Mouse (Mus musculus) midbrain, embryonic 14.5 days (tissue): ENCODE measurements around the gene Mmp11. TPM values are rescaled to one million over a fixed set of nuclear protein-coding genes. Genes with fewer than 3 reads are reported as not detected.

Source experiments
- ATAC-seq: fragments of 200-750 bp; cut with Nextera tagmentation; 2 replicates; pipeline ENCODE4 v1.8.0; 2017; ENCODE audit warnings: moderate number of reproducible peaks, moderate library complexity; ENCODE audit not compliant: low FRiP score, low TSS enrichment
- DNase-seq: peaks from one replicate; pipeline ENCODE4 v3.0.0-alpha.2; 2015
- H3K27ac ChIP-seq: fragments of 300-500 bp; sonication (generic); replicated peaks from 2 replicates; pipeline ENCODE4 v1.5.1; 2014; ENCODE audit warnings: mild to moderate bottlenecking, low read depth, low read length, moderate library complexity
- H3K27me3 ChIP-seq: fragments of 300-500 bp; sonication (generic); 2 replicates; pipeline ENCODE4 v1.6.1; 2014; ENCODE audit warnings: low read length, control low read depth, mixed read lengths; ENCODE audit not compliant: control insufficient read depth, insufficient read depth
- H3K36me3 ChIP-seq: fragments of 300-500 bp; sonication (generic); 2 replicates; pipeline ENCODE4 v1.6.1; 2014; ENCODE audit warnings: low read length, control low read depth; ENCODE audit not compliant: control insufficient read depth, insufficient read depth
- H3K4me1 ChIP-seq: fragments of 300-500 bp; sonication (generic); 2 replicates; pipeline ENCODE4 v1.6.1; 2014; ENCODE audit warnings: mild to moderate bottlenecking, antibody characterized with exemption, low read length, control low read depth; ENCODE audit not compliant: control insufficient read depth, insufficient read depth
- H3K4me2 ChIP-seq: fragments of 300-500 bp; sonication (generic); 2 replicates; pipeline ENCODE4 v1.6.1; 2014; ENCODE audit warnings: mild to moderate bottlenecking, low read length, moderate library complexity
- H3K4me3 ChIP-seq: fragments of 300-500 bp; sonication (generic); replicated peaks from 2 replicates; pipeline ENCODE4 v1.5.1; 2014; ENCODE audit warnings: low read depth, low read length
- H3K9ac ChIP-seq: fragments of 300-500 bp; sonication (generic); replicated peaks from 2 replicates; pipeline ENCODE4 v1.6.1; 2014; ENCODE audit warnings: mild to moderate bottlenecking, low read length, moderate library complexity
- H3K9me3 ChIP-seq: fragments of 300-500 bp; sonication (generic); 2 replicates; pipeline ENCODE4 v1.6.1; 2016; ENCODE audit warnings: low read length, control low read depth, mixed read lengths; ENCODE audit not compliant: control insufficient read depth
- WGBS: fragments of 180-500 bp; shearing (Covaris S2); extraction: QIAGEN DNeasy Blood & Tissue Kit; methylation state at CpG from one replicate; pipeline ENCODE4 v1.1.7; 2014; 5-methylcytosine and 5-hydroxymethylcytosine counted together
- polyA plus RNA-seq: library from polyadenylated mRNA; unstranded; fragments of >200 nt; fragmentation: Nextera tagmentation; extraction: Ambion mirVana; gene quantifications from 2 replicates; pipeline ENCODE4 v1.2.1, GENCODE M21; 2014

The Mmp11 gene
- polyA plus RNA-seq, 1 experiment from 2014 or later = 16.5 TPM

GRCm38 (mm10) chr10:75932081-75932678, 4.1 kb downstream of the Mmp11 start:
- 0 out of 2 replicates have a peak overlapping the region, but pooled peaks have one; percentile 45 for H3K27ac ChIP-seq
- ATAC-seq = peak; percentile 65; the same call in 1 of the 2 replicates
- H3K27me3 ChIP-seq = peaks cover 14% of the 10 kb centered on the region

GRCm38 (mm10) chr10:75931311-75931710, 5.0 kb downstream of the Mmp11 start:
- no peak for DNase-seq
- no peak overlapping the region for H3K27ac ChIP-seq
- H3K9me3 ChIP-seq = no peaks in the 10 kb centered on the region
- H3K27me3 ChIP-seq = peaks cover 10% of the 10 kb centered on the region
- H3K4me3 ChIP-seq = peak overlapping the region; percentile 50
- no peak for ATAC-seq
- H3K4me2 ChIP-seq = peak overlapping the region; percentile 95
- H3K36me3 ChIP-seq = peaks cover 9% of the 10 kb centered on the region; the same call in 1 of the 2 replicates
- 29% methylated on average over 7 of the region's 7 CpGs for WGBS
- no peak overlapping the region; the same call in 1 of the 2 replicates for H3K9ac ChIP-seq
- peaks cover 34% of the 10 kb centered on the region for H3K4me1 ChIP-seq

More at GRCm38 (mm10) chr10:75932081-75932678, 4.1 kb downstream of the Mmp11 start:
- peak overlapping the region; percentile 95 for H3K4me2 ChIP-seq
- peak overlapping the region; percentile 79 for H3K9ac ChIP-seq
- H3K36me3 ChIP-seq = 0 out of 2 replicates have a peak, but pooled peaks cover 3% of the 10 kb centered on the region
- no peaks in the 10 kb centered on the region for H3K9me3 ChIP-seq
- DNase-seq = peak; percentile 75
- H3K4me3 ChIP-seq = peak overlapping the region; percentile 50
- 1% methylated on average over 41 of the region's 44 CpGs for WGBS
- peaks cover 34% of the 10 kb centered on the region for H3K4me1 ChIP-seq

- H3K27me3 ChIP-seq = peaks cover 4% of the 10 kb centered on the region; the same call in 1 of the 2 replicates
- no peak overlapping the region for H3K4me2 ChIP-seq
- H3K27ac ChIP-seq = no peak overlapping the region
- H3K4me1 ChIP-seq = peaks cover 24% of the 10 kb centered on the region
- H3K9me3 ChIP-seq = no peaks in the 10 kb centered on the region
- H3K4me3 ChIP-seq = no peak overlapping the region
- DNase-seq (peak; percentile 36), ATAC-seq (no peak)
- no peak overlapping the region for H3K9ac ChIP-seq
- WGBS = 23% methylated on average over 6 of the region's 6 CpGs
- peaks cover 16% of the 10 kb centered on the region; the same call in 1 of the 2 replicates for H3K36me3 ChIP-seq
These were observed 6.0 kb downstream of the Mmp11 start for GRCm38 (mm10) chr10:75930304-75930703.

- no peak overlapping the region for H3K4me3 ChIP-seq
- H3K4me2 ChIP-seq = no peak overlapping the region
- peaks cover 16% of the 10 kb centered on the region; the same call in 1 of the 2 replicates for H3K36me3 ChIP-seq
- DNase-seq (no peak), ATAC-seq (no peak)
- no peaks in the 10 kb centered on the region for H3K27me3 ChIP-seq
- no peak overlapping the region for H3K27ac ChIP-seq
- H3K9ac ChIP-seq = no peak overlapping the region
- WGBS = 72% methylated on average over 13 of the region's 13 CpGs
- no peaks in the 10 kb centered on the region for H3K9me3 ChIP-seq
- peaks cover 18% of the 10 kb centered on the region for H3K4me1 ChIP-seq
These were observed 9.9 kb downstream of the Mmp11 start for GRCm38 (mm10) chr10:75926396-75926795.

GRCm38 (mm10) chr10:75924324-75924723, 12.0 kb downstream of the Mmp11 start:
- no peak overlapping the region for H3K27ac ChIP-seq
- DNase-seq = no peak
- no peaks in the 10 kb centered on the region for H3K27me3 ChIP-seq
- H3K4me3 ChIP-seq = no peak overlapping the region
- 64% methylated on average over 2 of the region's 2 CpGs for WGBS
- ATAC-seq = no peak
- no peak overlapping the region for H3K4me2 ChIP-seq
- no peaks in the 10 kb centered on the region for H3K9me3 ChIP-seq
- H3K4me1 ChIP-seq = peaks cover 22% of the 10 kb centered on the region
- H3K36me3 ChIP-seq = peaks cover 16% of the 10 kb centered on the region
- no peak overlapping the region for H3K9ac ChIP-seq

- DNase-seq = peak; percentile 62
- Histone ChIP-seq H3K36me3 (peaks cover 21% of the 10 kb centered on the region), H3K4me1 (peaks cover 35% of the 10 kb centered on the region), H3K4me2 (peak overlapping the region; percentile 81), H3K9me3 (no peaks in the 10 kb centered on the region), H3K27me3 (no peaks in the 10 kb centered on the region), H3K4me3 (peak overlapping the region; percentile 91), H3K9ac (peak overlapping the region; percentile 98), H3K27ac (peak overlapping the region; percentile 98)
- WGBS = 4% methylated on average over 22 of the region's 22 CpGs
- peak; percentile 49 for ATAC-seq
These were observed 14.4 kb downstream of the Mmp11 start for GRCm38 (mm10) chr10:75921726-75922560.

- under 1% methylated on average over 76 of the region's 76 CpGs for WGBS
- DNase-seq = peak; percentile 100
- peak within 1 kb of the TSS; percentile 98 for H3K9ac ChIP-seq
- peak; percentile 91 for ATAC-seq
- no peaks in the 10 kb centered on the region for H3K9me3 ChIP-seq
- H3K36me3 ChIP-seq = peaks cover 22% of the 10 kb centered on the region
- peak within 1 kb of the TSS; percentile 98 for H3K27ac ChIP-seq
- H3K4me3 ChIP-seq = peak within 1 kb of the TSS; percentile 91
- peaks cover 35% of the 10 kb centered on the region for H3K4me1 ChIP-seq
- peak within 1 kb of the TSS; percentile 81 for H3K4me2 ChIP-seq
- no peaks in the 10 kb centered on the region for H3K27me3 ChIP-seq
These were observed 15.1 kb downstream of the Mmp11 start, which contains the start of gene Smarcb1 for GRCm38 (mm10) chr10:75921026-75921725. Gene Smarcb1, minus strand, starts transcription at chr10:75921617.

- 90% methylated on average over 5 of the region's 5 CpGs for WGBS
- Histone ChIP-seq H3K4me1 (peaks cover 35% of the 10 kb centered on the region), H3K9me3 (no peaks in the 10 kb centered on the region), H3K4me3 (no peak overlapping the region), H3K9ac (no peak overlapping the region), H3K27me3 (no peaks in the 10 kb centered on the region), H3K27ac (no peak overlapping the region), H3K36me3 (peaks cover 38% of the 10 kb centered on the region), H3K4me2 (peak overlapping the region; percentile 28; the same call in 1 of the 2 replicates)
- ATAC-seq (no peak), DNase-seq (no peak)
These were observed 17.3 kb downstream of the Mmp11 start for GRCm38 (mm10) chr10:75919026-75919425.
